Mouse (Mus musculus): ENCODE results near the gene Nfix. TPM values are rescaled to one million over a fixed set of nuclear protein-coding genes. Genes with fewer than 3 reads are reported as not detected.

Gene Nfix
- total RNA-seq, 2 experiments from 2014 or later: 465 to 558 TPM

- H3K4me3 ChIP-seq: peak overlapping the region; percentile 57
- H3K27ac ChIP-seq: peak overlapping the region; percentile 87
- DNase-seq: peak; percentile 69
- intact Hi-C loops (cut with DNase I): loop anchor here (2.0 to 5.0 kb wide), 2 partner anchors 37 to 113 kb away; no protein-coding TSS in a partner anchor
- TF ChIP-seq CTCF (IDR thresholded peaks at IDR 0.05): peak; percentile 75
Observed at GRCm38 (mm10) chr8:84699861-84700322, 100.3 kb downstream of the Nfix start.

GRCm38 (mm10) chr8:84698929-84699401 lies 101.2 kb downstream of the Nfix start:
- no peak for TF ChIP-seq CTCF (IDR thresholded peaks at IDR 0.05)
- peak; percentile 75 for DNase-seq
- peak overlapping the region; percentile 87 for H3K27ac ChIP-seq
- peak overlapping the region; percentile 57 for H3K4me3 ChIP-seq
- intact Hi-C loops (cut with DNase I): loop anchor here (2.0 kb wide), 1 partner anchor 114 kb away; no protein-coding TSS in a partner anchor

DNA sequence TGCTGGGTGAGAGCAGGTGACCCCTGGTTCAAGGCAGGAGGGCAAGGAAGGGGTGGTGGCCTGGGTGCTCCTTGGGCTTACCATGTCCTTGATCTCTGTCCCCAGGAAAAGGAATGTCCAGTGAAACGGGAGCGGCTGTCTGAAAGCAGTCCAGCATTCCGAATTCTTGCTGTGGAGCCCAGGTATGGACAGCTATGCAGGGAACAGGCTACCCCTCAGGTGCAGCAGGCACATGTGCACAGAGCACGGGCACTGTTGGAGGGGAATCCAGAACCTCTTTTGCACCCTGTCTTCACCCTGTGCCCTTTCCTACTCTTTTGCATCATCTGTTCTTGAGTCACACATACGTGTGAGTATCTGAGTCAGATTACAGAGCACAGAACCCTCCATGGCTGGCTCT lies 101.9 kb downstream of the Nfix start:
- DNase-seq: peak; percentile 19
- H3K27ac ChIP-seq: peak overlapping the region; percentile 87

GRCm38 (mm10) chr8:84697166-84698130 lies 102.7 kb downstream of the Nfix start:
- peak; percentile 69 for TF ChIP-seq CTCF (IDR thresholded peaks at IDR 0.05)
- Histone ChIP-seq H3K4me3 (no peak overlapping the region), H3K27ac (0 out of 2 replicates have a peak overlapping the region, but pooled peaks have one; percentile 87)
- intact Hi-C loops (cut with DNase I): loop anchor here (2.0 kb wide), 1 partner anchor 115 kb away; no protein-coding TSS in a partner anchor
- peak; percentile 64 for DNase-seq

More for the DNA sequence above, 101.9 kb downstream of the Nfix start:
- H3K4me3 ChIP-seq: no peak overlapping the region
- intact Hi-C loops (cut with DNase I): loop anchor here (2.0 kb wide), 1 partner anchor 115 kb away; no protein-coding TSS in a partner anchor
- TF ChIP-seq CTCF (IDR thresholded peaks at IDR 0.05): no peak

- intact Hi-C loops (cut with DNase I): no loop called here
- no peak for DNase-seq
- H3K27ac ChIP-seq: no peak overlapping the region
- TF ChIP-seq CTCF (IDR thresholded peaks at IDR 0.05): no peak
- no peak overlapping the region for H3K4me3 ChIP-seq
Observed at GRCm38 (mm10) chr8:84695140-84695539, 105.0 kb downstream of the Nfix start.

DNA sequence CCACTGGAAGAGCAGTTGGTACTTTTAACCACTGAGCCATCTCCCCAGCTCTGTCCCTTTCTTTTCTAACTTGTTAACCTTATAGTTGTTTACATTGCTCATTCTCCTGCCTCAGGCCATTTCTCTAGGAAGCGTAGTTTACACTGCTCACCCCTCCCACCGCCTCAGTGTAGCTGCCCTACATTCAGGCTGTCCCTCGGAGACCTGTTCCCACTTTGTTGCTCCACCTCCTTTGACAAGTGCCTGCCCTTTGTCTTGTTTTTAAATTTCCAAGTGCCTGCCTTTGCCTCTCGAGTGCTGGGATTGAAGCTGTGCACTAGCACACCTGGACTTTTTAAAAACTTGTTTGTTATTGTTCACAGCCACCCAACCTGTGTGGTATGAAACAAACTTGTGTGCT lies 106.8 kb downstream of the Nfix start:
- no peak for TF ChIP-seq CTCF (IDR thresholded peaks at IDR 0.05)
- no peak for DNase-seq
- intact Hi-C loops (cut with DNase I): no loop called here
- Histone ChIP-seq H3K27ac (no peak overlapping the region), H3K4me3 (no peak overlapping the region)

- no peak for TF ChIP-seq CTCF (IDR thresholded peaks at IDR 0.05)
- peak; percentile 90 for DNase-seq
- H3K4me3 ChIP-seq: peak overlapping the region; percentile 92
- H3K27ac ChIP-seq: peak overlapping the region; percentile 83
- intact Hi-C loops (cut with DNase I): no loop called here
Observed at GRCm38 (mm10) chr8:84689091-84689915, 110.8 kb downstream of the Nfix start.

DNA sequence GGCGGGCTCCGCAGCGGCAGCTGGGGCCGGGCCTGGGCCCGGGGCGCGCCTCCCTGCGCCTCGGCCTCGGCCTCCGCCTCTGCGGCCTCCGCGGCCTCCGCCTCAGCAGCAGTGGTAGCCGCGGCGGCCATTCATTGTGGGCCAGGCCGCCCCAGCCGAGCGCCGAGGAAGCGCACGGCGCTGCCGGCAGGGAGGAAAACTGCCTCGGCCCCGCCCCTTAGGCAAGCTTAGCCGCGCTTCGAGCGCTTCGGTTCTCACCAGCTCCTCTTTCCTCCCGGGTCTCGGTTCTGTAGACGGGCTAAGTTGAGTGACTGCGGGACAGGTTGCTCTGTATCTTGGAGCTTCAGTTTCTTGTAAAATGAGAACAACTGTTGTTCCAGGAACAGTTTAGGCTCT lies 112.4 kb downstream of the Nfix start, which contains the start of gene Nacc1:
Gene Nacc1, minus strand, starts transcription at position 158 of the 396 bp plus-strand sequence.
- peak; percentile 35 for TF ChIP-seq CTCF (IDR thresholded peaks at IDR 0.05)
- intact Hi-C loops (cut with DNase I): no loop called here
- H3K4me3 ChIP-seq: peak within 1 kb of the TSS; percentile 92
- H3K27ac ChIP-seq: peak within 1 kb of the TSS; percentile 83
- DNase-seq: peak; percentile 94

DNA sequence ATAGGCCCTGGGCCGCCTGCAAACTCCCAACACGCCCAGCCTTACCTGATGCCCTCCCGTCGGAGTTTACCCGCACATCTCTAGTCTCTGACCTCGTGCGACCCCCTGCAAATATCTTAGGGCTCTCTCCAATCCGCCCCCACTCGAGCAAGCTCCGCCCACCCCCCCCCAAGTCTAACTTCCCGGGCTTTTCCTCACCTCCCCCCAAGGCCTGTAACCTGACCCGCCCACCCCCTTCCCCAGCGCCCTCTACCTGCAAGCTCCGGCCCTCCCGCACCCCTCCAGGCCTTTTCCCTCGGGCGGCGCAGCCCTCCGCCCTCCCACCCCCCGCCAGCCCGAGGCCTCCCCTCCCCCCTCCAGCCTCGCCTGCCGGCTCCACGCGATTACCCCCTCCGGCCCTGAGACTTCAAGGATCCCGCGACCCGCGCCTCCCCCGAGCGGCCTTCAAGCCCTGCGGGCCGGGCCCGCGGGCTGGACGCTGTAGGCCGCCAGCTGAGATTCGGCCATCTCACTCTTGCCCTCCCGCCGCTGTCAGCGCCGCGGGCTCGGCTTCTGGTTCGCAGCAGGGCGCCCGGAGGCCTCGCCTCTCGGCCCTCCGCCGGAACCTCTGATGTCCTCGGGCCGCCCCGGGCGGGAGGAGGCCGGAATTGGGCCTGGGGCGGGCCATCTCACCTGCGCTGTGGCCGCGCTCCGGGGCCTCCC lies 113.0 kb downstream of the Nfix start:
- TF ChIP-seq CTCF (IDR thresholded peaks at IDR 0.05): no peak
- peak overlapping the region; percentile 92 for H3K4me3 ChIP-seq
- intact Hi-C loops (cut with DNase I): no loop called here
- peak overlapping the region; percentile 83 for H3K27ac ChIP-seq
- no peak for DNase-seq

DNA sequence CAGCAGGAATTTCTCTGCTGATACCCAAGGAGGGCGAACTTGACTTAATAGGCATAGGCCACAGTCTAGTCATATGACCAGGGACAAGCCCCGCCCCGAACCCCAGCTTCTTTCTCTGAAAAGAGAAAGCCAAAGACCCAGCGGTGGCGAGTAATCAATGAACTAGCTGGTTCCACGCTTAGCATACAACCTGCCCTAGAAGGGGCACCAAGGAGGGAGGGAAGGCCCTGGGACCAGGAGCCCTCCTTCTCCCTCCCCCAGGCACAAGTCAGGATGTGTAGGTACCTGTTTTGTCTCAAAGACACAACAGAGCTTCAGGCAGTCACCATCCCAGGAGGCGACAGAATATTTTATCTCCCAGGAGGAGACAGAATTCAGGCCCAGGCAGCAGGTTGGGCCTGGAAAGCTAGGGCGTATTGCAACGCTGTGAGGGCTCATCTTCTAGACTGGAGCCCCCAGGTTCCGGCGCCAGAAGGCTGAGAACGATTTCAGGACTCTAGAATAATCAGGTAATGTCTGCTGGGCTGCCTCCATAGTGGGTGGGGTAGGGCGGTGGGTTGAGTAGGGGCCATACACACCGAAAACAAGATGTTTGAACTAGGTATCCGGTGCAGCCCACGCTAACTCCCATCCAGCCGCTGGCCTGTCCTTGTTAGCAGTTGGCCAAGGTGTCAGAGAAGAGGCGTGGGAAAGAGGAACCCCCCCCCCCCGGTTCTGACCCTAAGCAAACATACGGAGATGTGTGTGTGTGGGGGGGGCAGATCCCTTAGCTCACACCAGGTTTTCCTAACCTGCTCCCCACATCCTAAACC lies 113.7 kb downstream of the Nfix start, which contains the start of gene Trmt1:
Gene Trmt1, plus strand, starts transcription at position 117 of the 812 bp plus-strand sequence.
- intact Hi-C loops (cut with DNase I): no loop called here
- peak within 1 kb of the TSS; percentile 92 for H3K4me3 ChIP-seq
- peak within 1 kb of the TSS; percentile 83 for H3K27ac ChIP-seq
- no peak for DNase-seq
- no peak for TF ChIP-seq CTCF (IDR thresholded peaks at IDR 0.05)

- intact Hi-C loops (cut with DNase I): no loop called here
- no peak for TF ChIP-seq CTCF (IDR thresholded peaks at IDR 0.05)
- Histone ChIP-seq H3K27ac (no peak overlapping the region), H3K4me3 (no peak overlapping the region)
- DNase-seq: no peak
Observed at GRCm38 (mm10) chr8:84684537-84684936, 115.6 kb downstream of the Nfix start.
